Mouse (Mus musculus) urinary bladder, postnatal 10 days (tissue): ENCODE measurements around the gene Dnajc12.
A peak's percentile ranks its signal among the peaks of the same experiment; 100 is the strongest.
"Not testable (repeated sequence)": the region's sequence is repeated elsewhere in the genome, so short reads cannot be mapped to it uniquely, and the experiment has no call there.

ENCODE experiments used
- DNase-seq: peaks from one replicate; pipeline ENCODE4 v3.0.0; 2022; ENCODE audit warnings: low spot score

Dnajc12 gene

DNA sequence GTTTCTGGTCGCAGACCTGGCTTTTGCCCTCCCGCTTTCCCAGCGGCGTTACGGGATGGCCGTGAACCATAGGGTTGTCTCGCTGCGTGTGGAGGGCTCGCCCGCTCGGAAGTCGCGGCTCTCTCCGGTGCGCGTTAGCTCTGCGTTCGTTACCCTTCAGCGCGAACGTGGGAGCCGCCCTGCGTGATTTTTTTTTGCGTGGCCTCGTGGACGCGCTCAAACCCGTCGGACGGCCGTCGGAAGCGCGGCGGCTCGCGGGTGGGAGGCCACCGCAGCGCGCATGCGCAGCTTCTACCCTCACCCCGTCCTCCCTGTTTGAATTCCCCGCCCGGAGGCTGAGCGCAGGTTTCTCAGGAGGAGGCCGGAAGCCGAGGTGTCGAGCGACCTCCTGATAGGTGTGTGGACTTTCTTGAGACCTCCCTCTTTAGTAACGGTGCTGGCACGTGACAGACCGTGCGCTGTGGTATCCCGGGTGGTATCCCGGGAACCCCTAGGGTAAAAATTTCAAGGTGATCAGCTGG, 47.6 kb downstream of the Dnajc12 start, which contains the start of gene Ctnna3:
TSS of gene Ctnna3 (plus strand) at position 314 of the 521 bp plus-strand sequence.
- DNase-seq = peak; percentile 31

DNA sequence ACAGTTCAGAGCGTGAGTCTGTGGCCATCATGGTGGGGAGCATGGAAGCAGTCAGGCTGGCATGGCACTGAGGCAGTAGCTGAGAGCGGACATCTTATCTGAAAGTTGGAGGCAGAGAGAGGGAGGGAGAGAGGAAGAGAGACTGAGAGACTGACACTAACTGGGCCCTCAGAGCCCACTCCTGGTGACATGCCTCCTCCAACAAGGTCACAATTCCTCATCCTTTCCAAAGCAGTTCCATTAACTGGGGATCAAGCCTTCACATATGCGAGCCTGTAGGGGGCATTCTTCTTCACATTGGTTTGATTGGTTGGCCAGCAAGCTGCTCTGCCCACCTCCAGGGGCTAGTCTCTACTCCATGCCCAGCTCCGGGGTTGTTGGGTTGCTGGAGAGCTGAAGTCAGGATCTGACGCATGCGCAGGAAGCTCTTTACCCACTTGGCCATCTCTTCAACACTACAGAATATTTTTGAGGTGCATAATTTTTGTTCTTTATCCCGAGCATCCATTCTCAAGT, 49.0 kb downstream of the Dnajc12 start:
- no peak for DNase-seq

DNA sequence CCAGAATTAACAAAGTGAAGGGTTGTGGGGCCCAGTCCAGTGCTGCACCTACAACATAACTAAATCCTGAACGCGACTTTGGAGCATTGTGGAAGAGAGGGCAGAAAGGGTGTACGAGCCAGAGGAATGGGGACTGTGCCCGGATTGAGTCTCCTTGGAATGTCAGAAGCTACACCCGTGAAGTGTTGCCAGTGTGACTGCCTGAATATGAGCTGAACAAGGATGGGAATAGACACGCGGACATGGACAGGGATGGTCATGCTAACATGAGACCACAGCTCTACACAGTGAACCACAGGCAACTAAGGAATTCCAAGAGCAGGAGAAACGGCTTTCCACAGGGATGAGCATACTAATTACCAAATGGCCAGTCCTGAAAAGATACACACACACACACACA, 49.9 kb downstream of the Dnajc12 start:
- DNase-seq = no peak

DNA sequence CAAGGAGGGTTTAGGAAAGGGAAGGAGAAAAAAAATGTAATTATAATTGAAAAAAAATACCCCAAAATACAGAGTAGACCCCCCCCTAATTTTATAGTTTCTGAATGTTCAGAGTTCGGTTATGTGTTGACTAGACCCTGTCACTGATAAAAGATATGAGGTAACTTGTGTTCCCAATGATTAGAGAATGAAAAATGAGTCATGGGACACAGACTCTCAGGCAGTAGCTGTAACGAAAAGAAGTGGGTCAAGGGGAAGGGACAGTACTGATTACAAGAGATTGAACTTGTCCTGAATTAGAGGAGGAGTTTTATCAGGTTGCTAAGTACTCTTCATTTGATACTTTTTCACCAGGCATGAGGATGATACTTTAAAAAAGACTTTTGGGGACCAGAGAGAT, 50.6 kb downstream of the Dnajc12 start:
- no peak for DNase-seq

DNA sequence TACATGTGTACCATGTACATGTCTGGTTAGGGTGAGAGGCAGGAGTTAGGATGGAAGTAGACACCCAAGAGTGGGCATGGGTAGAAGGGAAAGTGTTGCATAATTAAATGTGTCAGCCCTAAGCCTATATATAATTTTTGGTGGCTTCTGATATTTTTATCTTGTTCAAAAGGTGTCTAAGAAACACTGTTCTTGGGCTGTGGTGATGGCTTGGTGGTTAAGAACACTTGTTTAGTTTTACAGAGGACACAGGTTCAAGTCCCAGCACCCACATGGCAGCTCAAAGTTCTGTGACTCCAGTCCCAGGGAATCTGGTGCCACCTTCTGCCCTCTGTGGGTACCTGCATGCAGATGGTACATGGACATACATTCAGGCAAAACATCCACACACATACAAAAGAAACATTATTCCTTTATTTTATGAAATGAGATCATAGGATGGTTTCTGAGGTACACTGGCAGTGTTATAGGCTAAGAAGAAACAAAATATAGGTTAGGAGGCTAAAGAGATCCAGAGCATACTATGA, 56.6 kb downstream of the Dnajc12 start:
- DNase-seq = no peak

DNA sequence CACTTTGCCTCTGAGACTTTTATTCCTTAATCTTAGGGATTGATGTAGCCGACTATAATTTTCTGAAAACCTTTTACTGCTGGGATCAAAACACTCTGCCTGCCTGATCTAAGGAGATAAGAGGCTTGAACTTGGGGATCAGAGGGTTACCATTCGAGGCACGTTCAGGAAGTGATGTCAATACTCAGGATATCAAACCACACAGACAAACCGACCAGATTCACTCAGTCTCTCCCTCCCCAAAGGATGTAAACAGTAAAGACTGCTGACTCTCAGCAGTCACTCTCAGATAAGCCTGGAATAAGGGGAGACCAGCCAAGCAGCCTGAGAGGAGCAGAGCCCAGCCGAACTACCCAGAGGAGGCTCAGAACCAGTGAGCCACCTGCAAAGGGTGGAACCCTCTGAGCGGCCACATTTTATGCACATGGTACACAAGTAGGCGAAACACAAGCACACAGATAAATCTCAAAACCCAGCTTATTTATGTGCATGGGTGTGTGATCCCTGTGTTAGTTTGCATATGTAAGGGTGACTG, 57.5 kb downstream of the Dnajc12 start:
- DNase-seq = no peak

DNA sequence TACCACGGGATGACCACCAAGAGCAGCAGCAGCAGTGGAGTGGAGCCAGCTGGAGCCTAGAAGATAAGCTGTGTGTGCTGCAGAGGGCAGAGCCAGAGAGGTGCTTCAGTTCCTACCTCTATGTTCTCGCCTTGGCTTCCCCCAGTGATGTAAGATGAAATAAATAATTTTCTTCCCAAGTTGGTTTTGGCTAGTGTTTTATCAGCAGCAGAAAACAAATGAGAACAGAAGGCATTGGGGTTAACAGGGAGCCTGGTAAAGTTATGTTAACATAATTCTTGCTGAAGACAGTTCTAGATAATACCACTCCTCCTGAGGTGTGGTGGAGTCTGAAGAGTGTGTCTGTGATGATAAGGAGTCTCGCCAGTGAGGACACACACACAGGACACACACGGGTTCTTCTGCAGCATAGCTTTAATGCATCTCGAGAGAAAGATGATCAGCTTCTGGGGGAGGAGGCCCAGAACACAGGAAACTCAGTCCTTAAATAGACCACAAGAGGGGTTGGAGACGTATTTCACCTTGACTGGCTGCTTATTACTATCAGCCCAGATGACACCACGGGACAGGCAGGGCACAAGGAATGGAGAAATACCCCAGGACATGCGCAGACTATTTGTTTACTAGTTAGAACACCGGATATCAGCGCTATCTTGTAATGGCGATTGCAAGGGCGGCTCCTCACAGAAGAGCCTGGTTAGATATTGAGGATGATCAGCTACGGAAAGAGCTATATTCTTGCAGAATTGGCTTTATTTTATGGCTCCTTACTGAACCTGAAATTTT, 62.6 kb downstream of the Dnajc12 start:
- DNase-seq = not testable (repeated sequence)

DNA sequence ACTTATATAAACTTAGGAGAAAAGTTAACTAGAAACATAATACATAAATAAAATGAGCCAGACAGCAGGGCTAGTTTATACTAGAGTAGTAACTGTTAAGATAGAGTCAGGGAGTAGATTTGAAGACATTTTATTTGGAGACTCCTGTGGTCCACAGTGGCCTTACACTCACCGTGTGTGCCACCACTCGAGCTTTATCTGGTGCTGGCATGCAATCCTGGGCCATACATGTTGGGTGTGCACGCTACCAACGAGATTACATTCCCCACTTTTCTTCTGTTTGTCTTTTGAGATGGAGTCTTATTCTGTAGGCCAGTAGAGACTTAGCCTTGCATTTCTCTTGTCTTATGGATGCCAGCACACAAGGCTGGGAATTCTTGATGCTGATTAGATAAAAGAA, 71.7 kb downstream of the Dnajc12 start:
- DNase-seq = no peak

DNA sequence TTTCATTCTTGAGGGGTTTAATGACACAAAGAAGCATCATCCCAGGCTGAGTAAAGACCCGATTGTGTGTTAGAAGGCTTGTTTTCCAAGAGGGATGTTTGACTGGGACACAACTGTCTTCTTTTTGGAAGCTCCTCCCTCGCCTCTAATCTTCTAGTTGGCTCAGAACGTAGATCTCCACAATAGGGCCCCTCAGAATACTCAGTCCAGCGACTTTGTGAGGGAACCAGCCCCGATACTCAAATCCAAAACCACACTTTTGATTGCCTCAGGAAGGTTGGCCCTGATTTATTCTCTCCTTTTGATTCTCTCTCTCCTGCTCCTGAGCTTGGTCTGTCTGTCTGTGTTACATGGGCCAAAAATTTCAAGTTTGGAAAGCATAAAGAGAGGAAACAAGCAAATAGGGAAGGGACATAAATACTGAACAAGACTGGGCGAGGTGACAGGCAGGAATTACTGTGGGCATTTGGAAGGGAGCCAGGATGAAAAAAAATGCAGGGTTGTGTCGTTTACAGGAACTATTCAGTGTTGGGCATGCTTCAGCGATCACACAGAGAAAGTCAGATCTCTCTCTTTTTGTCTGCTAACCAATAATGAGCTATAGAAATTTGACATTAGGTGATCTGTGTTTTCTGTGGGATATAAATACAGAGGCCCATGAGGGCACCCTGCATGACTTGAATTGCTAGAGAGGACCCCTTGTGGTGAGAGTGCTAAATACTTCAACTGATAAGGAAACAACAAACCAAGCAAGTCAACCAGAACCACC, 73.1 kb downstream of the Dnajc12 start:
- no peak for DNase-seq

DNA sequence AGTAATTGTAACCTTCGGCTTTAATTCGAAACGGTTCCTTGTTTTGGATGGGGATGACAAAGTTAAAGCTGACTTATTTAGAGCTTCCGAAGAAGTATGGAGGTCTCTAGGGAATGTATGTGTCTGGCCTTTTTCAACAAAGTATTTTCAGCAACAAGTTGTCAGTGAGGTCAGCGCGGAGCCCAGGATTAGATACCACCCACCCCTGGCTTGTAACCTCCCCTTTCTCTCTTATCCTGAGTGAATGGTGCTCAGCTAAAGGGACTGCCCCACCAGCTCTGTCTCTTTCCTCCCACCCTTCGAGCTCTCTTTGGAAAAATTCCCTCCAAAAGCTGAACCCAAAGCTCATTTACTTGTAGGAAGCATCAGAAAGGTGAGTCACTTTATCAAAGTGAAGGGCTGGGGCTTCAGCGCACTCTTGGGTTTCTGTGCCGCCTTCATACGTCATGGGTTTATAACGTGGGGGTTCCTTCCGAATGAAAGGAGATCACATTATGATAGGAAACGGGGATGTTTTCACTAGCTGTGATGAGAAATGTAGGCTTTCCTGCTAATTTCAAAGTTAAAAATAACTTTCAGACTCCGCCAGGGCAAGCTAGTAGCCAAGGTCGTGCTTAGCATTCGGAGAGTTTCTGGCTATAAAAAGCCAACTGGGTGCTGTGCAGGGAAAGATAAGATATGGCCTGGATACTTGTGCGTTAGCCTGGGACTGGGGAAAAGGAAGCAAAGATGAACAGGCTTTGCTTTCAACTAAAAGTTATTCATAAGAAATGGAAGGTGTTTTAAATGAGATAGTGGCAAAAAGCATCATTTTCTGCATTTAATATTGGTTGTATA, 75.3 kb downstream of the Dnajc12 start:
- no peak for DNase-seq
